Mouse (Mus musculus): ENCODE measurements at regions not wholly inside any gene's neighbourhood (a gene's known extent, or its start where the extent isn't known, plus 50 kb on each side); places are given as distances from the start of the nearest gene placed in this dataset.

DNA sequence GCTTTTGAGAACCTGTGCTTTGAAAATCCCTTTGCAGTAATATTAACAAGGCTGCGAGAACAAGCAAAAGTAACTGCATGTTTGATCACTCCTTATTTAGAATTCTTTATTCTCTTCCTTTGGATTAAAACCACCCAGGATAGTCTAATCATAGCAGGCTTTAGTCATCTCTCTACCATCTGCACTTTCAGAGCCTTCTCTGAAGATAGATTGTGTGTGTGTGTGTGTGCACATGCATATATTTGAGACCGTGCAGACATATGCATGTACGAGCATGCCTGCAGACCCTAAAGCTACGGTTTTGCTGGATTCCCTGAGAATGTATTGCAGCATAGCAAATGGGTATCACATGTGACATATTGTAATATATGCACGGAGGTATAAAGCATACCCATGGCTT, 77.5 kb upstream of the Camk1g start:
- WGBS, result 96% methylated on average over 5 of the region's 5 CpGs
- H3K27ac ChIP-seq (ENCODE audit: insufficient read depth, low read length), result no peak overlapping the region

DNA sequence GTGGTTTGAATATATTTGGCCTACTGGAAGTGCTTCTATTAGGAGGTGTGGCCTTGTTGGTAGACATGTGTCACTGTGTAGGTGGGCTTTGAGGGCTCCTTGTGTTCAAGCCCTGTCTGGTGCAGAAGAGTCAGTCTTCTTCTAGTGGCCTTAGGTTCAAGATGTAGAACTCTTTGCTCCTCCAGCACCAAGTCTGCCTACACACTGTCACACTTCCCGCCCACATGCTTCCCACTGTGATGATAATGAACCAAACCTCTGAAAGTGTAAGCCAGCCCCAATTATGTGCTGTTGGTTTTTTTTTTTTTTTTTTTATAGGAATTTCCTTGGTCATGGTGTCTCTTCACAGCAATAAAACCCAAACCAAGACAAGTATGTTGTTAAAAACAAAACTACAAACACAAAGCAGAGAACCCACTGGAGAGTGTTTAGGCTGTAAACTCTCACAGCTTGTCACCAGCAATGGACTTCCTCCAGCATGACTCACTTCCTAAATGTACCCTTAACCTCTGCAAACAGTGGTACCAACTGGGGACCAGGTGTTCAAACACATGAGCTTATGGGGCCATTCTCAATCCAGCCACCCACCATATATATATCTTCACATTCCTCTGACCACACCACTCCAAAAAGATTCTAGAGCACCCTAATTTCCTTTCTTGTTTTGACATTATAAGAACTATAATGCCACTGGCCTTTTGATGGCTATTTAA, 74.0 kb upstream of the Camk1g start:
- WGBS, result 93% methylated on average over 1 of the region's 1 CpGs
- DNase-seq, result no peak
- H3K27me3 ChIP-seq (ENCODE audit: control insufficient read depth, insufficient read depth, low read length), result no peaks in the 10 kb centered on the region; the same call in 1 of the 2 replicates
- no peak for TF ChIP-seq CTCF (IDR thresholded peaks at IDR 0.05; ENCODE audit: borderline replicate concordance, insufficient read depth, low read depth, low read length)
- TF ChIP-seq POLR2A (IDR thresholded peaks at IDR 0.05; ENCODE audit: borderline replicate concordance, insufficient read depth, low read length), result no peak
- no peak overlapping the region for H3K4me3 ChIP-seq (replicated peaks; ENCODE audit: insufficient read depth, low read depth, low read length)
- H3K4me1 ChIP-seq (ENCODE audit: control insufficient read depth, insufficient read depth, low read length), result no peaks in the 10 kb centered on the region
- H3K27ac ChIP-seq (ENCODE audit: insufficient read depth, low read length), result no peak overlapping the region

More for the DNA sequence above, 77.5 kb upstream of the Camk1g start:
- no peak for DNase-seq
- Histone ChIP-seq H3K4me3 (replicated peaks; ENCODE audit: insufficient read depth, low read depth, low read length) (no peak overlapping the region), H3K4me1 (ENCODE audit: control insufficient read depth, insufficient read depth, low read length) (no peaks in the 10 kb centered on the region), H3K27me3 (ENCODE audit: control insufficient read depth, insufficient read depth, low read length) (no peaks in the 10 kb centered on the region; the same call in 1 of the 2 replicates)
- no peak for TF ChIP-seq CTCF (IDR thresholded peaks at IDR 0.05; ENCODE audit: borderline replicate concordance, insufficient read depth, low read depth, low read length)
- no peak for TF ChIP-seq POLR2A (IDR thresholded peaks at IDR 0.05; ENCODE audit: borderline replicate concordance, insufficient read depth, low read length)

DNA sequence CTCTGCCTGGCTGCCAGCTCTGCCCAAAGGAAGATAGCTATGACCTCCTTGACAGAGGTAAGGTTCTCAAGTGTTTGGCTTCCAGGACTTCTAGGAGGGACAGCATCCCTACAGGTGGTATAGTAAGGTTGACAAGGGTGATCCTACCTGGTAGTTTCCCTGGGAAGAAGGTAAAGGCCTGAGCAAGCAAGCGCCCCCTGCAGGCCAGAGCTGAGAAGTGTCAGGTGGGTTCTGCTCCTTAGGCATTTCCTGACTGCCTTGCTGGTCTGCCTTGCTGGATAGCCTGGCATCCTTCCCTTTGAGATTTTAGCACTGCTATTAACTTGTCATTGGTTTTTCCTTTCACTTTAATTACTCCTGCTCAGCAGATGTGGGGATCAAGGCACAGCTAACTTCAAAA, 70.4 kb upstream of the Camk1g start:
- 4% methylated on average over 1 of the region's 1 CpGs for WGBS
- no peaks in the 10 kb centered on the region for H3K4me1 ChIP-seq (ENCODE audit: control insufficient read depth, insufficient read depth, low read length)
- H3K4me3 ChIP-seq (replicated peaks; ENCODE audit: insufficient read depth, low read depth, low read length), result no peak overlapping the region
- no peaks in the 10 kb centered on the region; the same call in 1 of the 2 replicates for H3K27me3 ChIP-seq (ENCODE audit: control insufficient read depth, insufficient read depth, low read length)
- TF ChIP-seq CTCF (IDR thresholded peaks at IDR 0.05; ENCODE audit: borderline replicate concordance, insufficient read depth, low read depth, low read length), result peak; percentile 44; the same call in 1 of the 2 replicates
- no peak for TF ChIP-seq POLR2A (IDR thresholded peaks at IDR 0.05; ENCODE audit: borderline replicate concordance, insufficient read depth, low read length)
- no peak overlapping the region for H3K27ac ChIP-seq (ENCODE audit: insufficient read depth, low read length)
- DNase-seq, result no peak

DNA sequence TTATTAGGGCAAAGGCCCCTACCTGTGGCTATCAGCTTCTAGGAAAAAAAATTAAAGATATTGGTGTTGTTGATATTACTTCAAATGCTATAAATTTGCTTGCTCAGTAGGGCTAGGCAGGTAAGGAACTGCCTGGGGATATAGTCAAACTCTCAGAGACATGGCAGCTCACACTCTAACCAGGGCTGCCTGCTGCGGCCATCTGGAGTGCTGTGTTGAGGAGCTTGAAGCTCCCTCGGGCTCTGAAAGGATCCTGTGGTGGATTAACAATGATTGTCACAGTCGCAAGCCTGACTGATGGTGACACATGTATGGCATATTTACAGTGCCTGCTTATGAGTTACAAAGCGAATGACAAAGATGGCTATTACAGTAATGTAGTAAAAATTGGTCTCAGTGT, 64.2 kb upstream of the Camk1g start:
- peaks cover 4% of the 10 kb centered on the region; the same call in 1 of the 2 replicates for H3K4me1 ChIP-seq (ENCODE audit: control insufficient read depth, insufficient read depth, low read length)
- peak; percentile 17 to 36 for DNase-seq
- H3K27ac ChIP-seq (ENCODE audit: insufficient read depth, low read length), result no peak overlapping the region
- H3K4me3 ChIP-seq (replicated peaks; ENCODE audit: insufficient read depth, low read depth, low read length), result no peak overlapping the region
- WGBS, result 55% methylated on average over 4 of the region's 4 CpGs
- no peak for TF ChIP-seq POLR2A (IDR thresholded peaks at IDR 0.05; ENCODE audit: borderline replicate concordance, insufficient read depth, low read length)
- no peak for TF ChIP-seq CTCF (IDR thresholded peaks at IDR 0.05; ENCODE audit: borderline replicate concordance, insufficient read depth, low read depth, low read length)
- H3K27me3 ChIP-seq (ENCODE audit: control insufficient read depth, insufficient read depth, low read length), result no peaks in the 10 kb centered on the region

DNA sequence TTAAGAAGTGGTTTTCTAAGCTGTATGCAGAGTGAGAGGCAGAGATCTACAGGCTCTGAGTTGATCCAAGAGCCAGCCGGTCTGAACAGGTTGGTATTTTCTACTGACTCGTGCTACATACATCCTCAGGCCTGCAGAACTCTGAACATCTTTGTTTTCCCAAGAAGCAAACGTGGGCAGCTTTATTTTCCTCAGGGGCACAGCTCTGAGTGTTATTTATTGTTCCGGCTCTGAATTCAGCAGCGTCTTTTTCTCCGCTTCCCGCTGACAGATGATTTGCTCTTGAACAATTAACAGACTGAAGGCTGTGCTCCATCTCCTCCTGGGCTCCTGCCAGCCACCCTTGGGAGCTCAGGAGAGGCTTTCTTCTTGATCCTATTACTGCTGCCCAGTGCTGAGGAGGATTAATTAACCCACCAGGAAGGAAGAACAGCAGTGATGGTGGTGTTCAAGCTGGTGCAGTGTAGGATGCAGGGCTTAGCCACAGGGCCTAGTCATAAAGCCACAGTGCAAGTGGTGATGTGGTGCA, 63.5 kb upstream of the Camk1g start:
- Histone ChIP-seq H3K27ac (ENCODE audit: insufficient read depth, low read length) (no peak overlapping the region), H3K4me1 (ENCODE audit: control insufficient read depth, insufficient read depth, low read length) (peaks cover 4% of the 10 kb centered on the region; the same call in 1 of the 2 replicates), H3K4me3 (replicated peaks; ENCODE audit: insufficient read depth, low read depth, low read length) (no peak overlapping the region), H3K27me3 (ENCODE audit: control insufficient read depth, insufficient read depth, low read length) (no peaks in the 10 kb centered on the region)
- 15% methylated on average over 7 of the region's 7 CpGs for WGBS
- TF ChIP-seq CTCF (IDR thresholded peaks at IDR 0.05; ENCODE audit: borderline replicate concordance, insufficient read depth, low read depth, low read length), result no peak
- TF ChIP-seq POLR2A (IDR thresholded peaks at IDR 0.05; ENCODE audit: borderline replicate concordance, insufficient read depth, low read length), result no peak
- peak; percentile 43 to 55 for DNase-seq

DNA sequence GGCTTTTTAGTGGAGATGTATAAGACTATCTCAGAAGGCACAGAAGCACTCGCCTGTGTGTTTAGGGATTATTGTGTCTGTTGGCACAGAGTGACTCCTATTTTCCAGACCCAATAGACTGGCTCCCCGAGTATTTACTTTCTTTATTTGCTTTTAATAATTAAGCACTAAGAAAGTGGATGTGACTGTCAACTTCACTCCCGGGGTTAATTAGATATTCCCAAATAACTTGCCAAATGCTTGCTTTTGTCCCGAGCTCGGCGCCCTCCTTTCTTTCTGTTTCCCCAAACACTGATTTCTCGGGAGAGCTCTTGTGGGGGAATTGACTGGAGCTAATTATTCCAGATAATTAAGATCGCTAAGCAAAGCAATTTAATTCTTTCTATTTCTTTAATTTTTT, 60.1 kb upstream of the Camk1g start:
- WGBS, result 66% methylated on average over 8 of the region's 8 CpGs
- TF ChIP-seq POLR2A (IDR thresholded peaks at IDR 0.05; ENCODE audit: borderline replicate concordance, insufficient read depth, low read length) (no peak), CTCF (IDR thresholded peaks at IDR 0.05; ENCODE audit: borderline replicate concordance, insufficient read depth, low read depth, low read length) (no peak)
- peaks cover 4% of the 10 kb centered on the region; the same call in 1 of the 2 replicates for H3K4me1 ChIP-seq (ENCODE audit: control insufficient read depth, insufficient read depth, low read length)

DNA sequence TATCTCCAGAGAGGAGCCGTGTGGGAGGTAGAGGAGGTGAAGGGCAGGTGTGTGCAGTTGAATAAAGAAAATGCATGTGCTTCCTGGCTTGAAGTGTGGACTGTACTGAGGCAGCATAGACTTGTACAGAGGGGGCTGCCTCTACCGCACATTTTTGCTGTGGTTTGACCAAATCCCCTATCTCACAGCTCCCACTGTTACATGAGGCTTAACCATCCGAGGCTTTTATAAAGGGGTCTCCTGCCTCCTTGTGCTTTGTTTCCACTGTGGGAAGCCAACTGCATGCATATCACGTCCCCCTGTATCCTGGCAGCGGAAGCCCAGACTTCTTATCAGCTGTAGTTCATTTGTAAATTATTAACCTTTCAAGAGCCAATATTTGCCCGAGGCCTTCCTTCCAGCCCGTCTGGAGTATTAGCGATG, 53.6 kb upstream of the Camk1g start:
- Histone ChIP-seq H3K27me3 (ENCODE audit: control insufficient read depth, insufficient read depth, low read length) (no peaks in the 10 kb centered on the region; the same call in 1 of the 2 replicates), H3K27ac (ENCODE audit: insufficient read depth, low read length) (no peak overlapping the region), H3K4me1 (ENCODE audit: control insufficient read depth, insufficient read depth, low read length) (no peaks in the 10 kb centered on the region), H3K4me3 (replicated peaks; ENCODE audit: insufficient read depth, low read depth, low read length) (no peak overlapping the region)
- no peak for DNase-seq
- TF ChIP-seq CTCF (IDR thresholded peaks at IDR 0.05; ENCODE audit: borderline replicate concordance, insufficient read depth, low read depth, low read length) (no peak), POLR2A (IDR thresholded peaks at IDR 0.05; ENCODE audit: borderline replicate concordance, insufficient read depth, low read length) (no peak)
- 68% methylated on average over 8 of the region's 8 CpGs for WGBS

More for the DNA sequence above, 60.1 kb upstream of the Camk1g start:
- H3K4me3 ChIP-seq (replicated peaks; ENCODE audit: insufficient read depth, low read depth, low read length), result no peak overlapping the region
- no peaks in the 10 kb centered on the region for H3K27me3 ChIP-seq (ENCODE audit: control insufficient read depth, insufficient read depth, low read length)
- DNase-seq, result no peak
- H3K27ac ChIP-seq (ENCODE audit: insufficient read depth, low read length), result no peak overlapping the region

DNA sequence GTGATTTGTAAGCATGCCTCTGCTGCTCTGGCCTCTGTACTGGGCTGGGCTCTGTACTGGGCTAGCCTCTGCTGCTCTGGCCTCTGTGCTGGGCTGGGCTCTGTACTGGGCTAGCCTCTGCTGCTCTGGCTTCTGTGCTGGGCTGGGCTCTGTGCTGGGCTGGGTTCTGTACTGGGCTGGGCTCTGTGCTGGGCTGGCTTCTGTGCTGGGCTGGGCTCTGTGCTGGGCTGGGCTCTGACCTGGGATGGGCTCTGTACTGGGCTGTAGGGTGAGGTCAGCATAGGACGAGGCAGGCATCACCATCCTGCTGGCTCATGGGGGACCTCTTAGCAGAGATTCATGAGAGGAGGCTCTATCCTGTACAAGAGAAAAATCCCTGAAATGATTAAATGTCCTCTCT, 52.8 kb upstream of the Camk1g start:
- no peak for TF ChIP-seq CTCF (IDR thresholded peaks at IDR 0.05; ENCODE audit: borderline replicate concordance, insufficient read depth, low read depth, low read length)
- no peak for TF ChIP-seq POLR2A (IDR thresholded peaks at IDR 0.05; ENCODE audit: borderline replicate concordance, insufficient read depth, low read length)
- WGBS, result 73% methylated on average over 1 of the region's 1 CpGs
- no peak overlapping the region for H3K27ac ChIP-seq (ENCODE audit: insufficient read depth, low read length)

More for the DNA sequence above, 52.8 kb upstream of the Camk1g start:
- H3K4me1 ChIP-seq (ENCODE audit: control insufficient read depth, insufficient read depth, low read length), result no peaks in the 10 kb centered on the region
- H3K4me3 ChIP-seq (replicated peaks; ENCODE audit: insufficient read depth, low read depth, low read length), result no peak overlapping the region
- no peak for DNase-seq
- H3K27me3 ChIP-seq (ENCODE audit: control insufficient read depth, insufficient read depth, low read length), result no peaks in the 10 kb centered on the region; the same call in 1 of the 2 replicates
